Mouse (Mus musculus) lung, embryonic 14.5 days (tissue): ENCODE results near the gene Wnk1. TPM values are rescaled to one million over a fixed set of nuclear protein-coding genes. Genes with fewer than 3 reads are reported as not detected.

ENCODE experiments used
- ATAC-seq: fragments of 200-750 bp; cut with Nextera tagmentation; 2 replicates; pipeline ENCODE4 v1.8.0; 2017; ENCODE audit warnings: mild to moderate bottlenecking, moderate TSS enrichment, moderate library complexity; ENCODE audit not compliant: insufficient read depth
- DNase-seq: peaks from one replicate; pipeline ENCODE4 v3.0.0-alpha.2; 2015
- H3K27ac ChIP-seq: fragments of 300-500 bp; sonication (generic); 2 replicates; pipeline ENCODE4 v1.5.1; 2014; ENCODE audit warnings: low read depth, mild to moderate bottlenecking, moderate library complexity
- H3K27me3 ChIP-seq: fragments of 300-500 bp; sonication (generic); 2 replicates; pipeline ENCODE4 v1.6.1; 2014; ENCODE audit warnings: low read length, control low read depth; ENCODE audit not compliant: insufficient read depth
- H3K36me3 ChIP-seq: fragments of 300-500 bp; sonication (generic); 2 replicates; pipeline ENCODE4 v1.6.1; 2014; ENCODE audit warnings: control low read depth; ENCODE audit not compliant: insufficient read depth
- H3K4me1 ChIP-seq: fragments of 300-500 bp; sonication (generic); 2 replicates; pipeline ENCODE4 v1.6.1; 2014; ENCODE audit warnings: antibody characterized with exemption, control low read depth; ENCODE audit not compliant: insufficient read depth
- H3K4me2 ChIP-seq: fragments of 300-500 bp; sonication (generic); 2 replicates; pipeline ENCODE4 v1.6.1; 2014; ENCODE audit warnings: mild to moderate bottlenecking
- H3K4me3 ChIP-seq: fragments of 300-500 bp; sonication (generic); 2 replicates; pipeline ENCODE4 v1.5.1; 2014; ENCODE audit warnings: low read depth, low read length
- H3K9ac ChIP-seq: fragments of 300-500 bp; sonication (generic); 2 replicates; pipeline ENCODE4 v1.6.1; 2014
- H3K9me3 ChIP-seq: fragments of 300-500 bp; sonication (generic); 2 replicates; pipeline ENCODE4 v1.6.1; 2016; ENCODE audit warnings: low read depth, low read length, control low read depth
- CTCF ChIP-seq: IDR thresholded peaks from 2 replicates; pipeline ENCODE4 v1.5.1; 2016; ENCODE audit warnings: antibody characterized with exemption, low read depth
- WGBS: fragments of 180-500 bp; shearing (Covaris S2); extraction: QIAGEN DNeasy Blood & Tissue Kit; methylation state at CpG from one replicate; pipeline ENCODE4 v1.1.7; 2014; 5-methylcytosine and 5-hydroxymethylcytosine counted together
- polyA plus RNA-seq: library from polyadenylated mRNA; unstranded; fragments of >200 nt; fragmentation: Nextera tagmentation; extraction: Ambion mirVana; gene quantifications from 2 replicates; pipeline ENCODE4 v1.2.1, GENCODE M21; 2014

Wnk1 gene
- polyA plus RNA-seq, 1 experiment from 2014 or later, result 66.3 TPM

GRCm38 (mm10) chr6:120022042-120022441 is 16.4 kb downstream of the Wnk1 start:
- no peak for TF ChIP-seq CTCF
- Histone ChIP-seq H3K4me1 (no peaks in the 10 kb centered on the region), H3K27me3 (no peaks in the 10 kb centered on the region), H3K9me3 (no peaks in the 10 kb centered on the region), H3K36me3 (0 out of 2 replicates have a peak, but pooled peaks cover 5% of the 10 kb centered on the region), H3K27ac (no peak overlapping the region), H3K4me3 (no peak overlapping the region), H3K4me2 (no peak overlapping the region), H3K9ac (no peak overlapping the region)
- 87% methylated on average over 3 of the region's 3 CpGs for WGBS
- DNase-seq, result no peak
- no peak for ATAC-seq

DNA sequence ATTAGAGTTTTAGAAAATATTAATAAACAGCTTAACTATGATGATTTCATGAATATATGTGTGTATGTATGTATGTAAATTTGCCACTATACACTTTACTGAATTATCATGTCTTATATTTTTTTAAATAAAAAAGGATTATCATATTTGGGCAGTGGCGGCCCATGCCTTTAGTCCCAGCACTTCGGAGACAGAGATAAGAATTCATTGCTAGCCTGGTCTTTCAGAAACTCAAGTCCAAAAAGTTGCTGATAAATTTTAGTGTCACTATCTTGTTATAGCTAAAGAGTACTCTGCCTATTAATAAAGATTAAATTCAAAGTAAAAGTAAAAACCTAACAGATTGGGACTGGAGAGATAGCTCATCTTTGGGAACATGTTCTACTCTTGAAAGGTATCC is 18.8 kb downstream of the Wnk1 start:
- Histone ChIP-seq H3K9ac (no peak overlapping the region), H3K27me3 (no peaks in the 10 kb centered on the region), H3K4me3 (no peak overlapping the region), H3K36me3 (no peaks in the 10 kb centered on the region), H3K27ac (no peak overlapping the region), H3K9me3 (no peaks in the 10 kb centered on the region), H3K4me2 (no peak overlapping the region), H3K4me1 (no peaks in the 10 kb centered on the region)
- DNase-seq, result no peak
- no peak for ATAC-seq
- TF ChIP-seq CTCF, result no peak
- 84% methylated on average over 2 of the region's 2 CpGs for whole genome bisulfite sequencing

GRCm38 (mm10) chr6:120013125-120013524 is 25.3 kb downstream of the Wnk1 start:
- H3K4me1 ChIP-seq, result no peaks in the 10 kb centered on the region
- DNase-seq (no peak), ATAC-seq (no peak)
- H3K36me3 ChIP-seq, result no peaks in the 10 kb centered on the region
- no peaks in the 10 kb centered on the region for H3K27me3 ChIP-seq
- no peak overlapping the region for H3K4me3 ChIP-seq
- no peak overlapping the region for H3K4me2 ChIP-seq
- no peaks in the 10 kb centered on the region for H3K9me3 ChIP-seq
- H3K27ac ChIP-seq, result no peak overlapping the region
- no peak for TF ChIP-seq CTCF
- WGBS, result 81% methylated on average over 1 of the region's 1 CpGs
- H3K9ac ChIP-seq, result no peak overlapping the region

DNA sequence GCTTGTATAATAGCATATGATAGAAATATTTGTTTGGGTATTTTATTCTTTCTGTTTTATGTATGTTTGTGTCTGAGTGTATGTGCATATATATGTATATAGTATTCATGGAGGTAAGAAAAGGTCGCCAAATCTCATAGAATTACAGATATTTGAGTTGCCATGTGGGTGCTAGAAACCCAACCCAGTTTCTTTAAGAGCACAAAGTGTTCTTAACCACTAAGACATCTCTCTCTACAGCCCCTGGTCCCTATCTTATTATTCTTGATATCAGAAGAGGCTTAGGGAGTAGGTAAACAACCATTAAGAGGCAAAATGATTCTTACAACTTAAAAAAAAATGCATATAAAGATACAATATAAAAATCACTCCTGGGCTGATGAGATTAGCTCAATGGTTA is 27.0 kb downstream of the Wnk1 start:
- Histone ChIP-seq H3K4me3 (no peak overlapping the region), H3K27ac (no peak overlapping the region), H3K27me3 (no peaks in the 10 kb centered on the region), H3K36me3 (no peaks in the 10 kb centered on the region), H3K4me1 (no peaks in the 10 kb centered on the region), H3K9ac (no peak overlapping the region), H3K4me2 (no peak overlapping the region), H3K9me3 (no peaks in the 10 kb centered on the region)
- ATAC-seq (no peak), DNase-seq (no peak)
- TF ChIP-seq CTCF, result no peak
- 78% methylated on average over 1 of the region's 1 CpGs for WGBS

DNA sequence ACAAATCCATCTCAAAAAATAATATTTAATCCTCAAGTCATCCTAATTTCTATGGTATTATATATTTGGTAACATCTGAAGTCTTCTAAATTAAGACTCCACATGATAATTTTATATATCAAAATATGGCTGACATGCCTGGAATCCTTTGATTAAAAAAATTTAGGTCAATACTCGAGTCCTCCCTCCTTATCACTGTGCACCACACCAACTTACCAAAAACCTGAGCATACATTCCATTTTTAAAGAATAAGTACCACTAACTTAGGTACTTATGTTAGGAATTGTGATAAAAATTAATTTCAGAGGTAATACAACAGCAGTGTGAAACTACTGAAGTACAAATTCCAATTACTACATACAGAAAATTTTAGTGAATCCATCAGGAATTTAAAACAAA is 27.5 kb downstream of the Wnk1 start:
- Histone ChIP-seq H3K4me3 (no peak overlapping the region), H3K4me1 (no peaks in the 10 kb centered on the region), H3K4me2 (no peak overlapping the region), H3K9me3 (no peaks in the 10 kb centered on the region), H3K27me3 (no peaks in the 10 kb centered on the region), H3K36me3 (no peaks in the 10 kb centered on the region), H3K9ac (no peak overlapping the region), H3K27ac (no peak overlapping the region)
- ATAC-seq, result no peak
- WGBS, result 70% methylated on average over 1 of the region's 1 CpGs
- no peak for DNase-seq
- TF ChIP-seq CTCF, result no peak

DNA sequence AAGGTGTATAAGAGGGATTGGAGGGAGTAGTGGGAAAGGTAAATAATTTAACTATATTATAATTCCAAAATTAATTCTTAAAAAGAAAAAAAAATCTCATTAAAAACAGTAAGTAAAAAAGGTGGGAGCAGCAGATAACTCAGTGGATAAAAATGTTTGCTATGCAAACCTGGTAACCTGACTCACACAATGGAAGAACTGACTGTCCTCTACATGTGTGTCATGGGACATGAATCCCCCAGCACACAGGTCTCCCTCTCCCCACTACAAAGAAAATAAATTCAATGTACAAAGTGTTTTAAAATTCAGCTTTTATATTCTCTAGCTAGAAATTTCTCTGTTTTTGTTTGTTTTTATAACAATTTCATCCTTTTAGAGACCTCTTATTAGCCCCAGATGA is 27.9 kb downstream of the Wnk1 start:
- DNase-seq, result no peak
- no peak overlapping the region for H3K9ac ChIP-seq
- no peak overlapping the region for H3K4me2 ChIP-seq
- TF ChIP-seq CTCF, result no peak
- H3K27me3 ChIP-seq, result no peaks in the 10 kb centered on the region
- no peaks in the 10 kb centered on the region for H3K36me3 ChIP-seq
- H3K4me1 ChIP-seq, result no peaks in the 10 kb centered on the region
- no peak overlapping the region for H3K4me3 ChIP-seq
- no peak for ATAC-seq
- no peaks in the 10 kb centered on the region for H3K9me3 ChIP-seq
- no peak overlapping the region for H3K27ac ChIP-seq

GRCm38 (mm10) chr6:120001718-120002117 is 36.8 kb downstream of the Wnk1 start:
- TF ChIP-seq CTCF, result peak; percentile 65

DNA sequence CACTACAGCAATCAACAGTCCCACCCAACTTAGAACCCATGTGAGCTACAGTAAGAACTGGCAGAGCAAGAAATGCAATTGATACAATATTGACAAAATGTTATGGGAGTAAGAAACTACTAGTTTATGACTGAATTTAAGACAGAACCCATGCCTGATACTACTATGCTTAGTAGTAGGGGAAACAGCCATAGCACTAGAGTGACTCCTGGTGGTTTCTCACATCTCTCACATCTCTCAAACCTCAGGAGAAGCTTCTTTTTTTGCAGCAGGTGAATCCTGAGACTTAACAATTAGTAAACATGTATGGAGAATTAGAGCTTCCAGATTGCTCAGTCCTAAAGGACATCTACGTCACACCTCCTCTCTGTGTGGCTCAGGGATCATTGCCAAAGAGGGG is 42.0 kb downstream of the Wnk1 start:
- H3K27me3 ChIP-seq, result no peaks in the 10 kb centered on the region
- no peaks in the 10 kb centered on the region for H3K4me1 ChIP-seq
- no peak for TF ChIP-seq CTCF
- H3K4me2 ChIP-seq, result no peak overlapping the region
- no peak for ATAC-seq
- H3K9ac ChIP-seq, result no peak overlapping the region
- H3K27ac ChIP-seq, result no peak overlapping the region
- no peak for DNase-seq
- H3K9me3 ChIP-seq, result no peaks in the 10 kb centered on the region
- H3K36me3 ChIP-seq, result peaks cover 16% of the 10 kb centered on the region
- WGBS, result 77% methylated on average over 1 of the region's 1 CpGs
- no peak overlapping the region for H3K4me3 ChIP-seq

More at GRCm38 (mm10) chr6:120001718-120002117, 36.8 kb downstream of the Wnk1 start:
- no peak overlapping the region for H3K9ac ChIP-seq
- no peaks in the 10 kb centered on the region for H3K27me3 ChIP-seq
- ATAC-seq (no peak), DNase-seq (peak; percentile 80)
- peaks cover 16% of the 10 kb centered on the region; the same call in 1 of the 2 replicates for H3K36me3 ChIP-seq
- no peaks in the 10 kb centered on the region for H3K4me1 ChIP-seq
- H3K4me3 ChIP-seq, result no peak overlapping the region
- H3K4me2 ChIP-seq, result no peak overlapping the region
- H3K9me3 ChIP-seq, result no peaks in the 10 kb centered on the region
- no peak overlapping the region for H3K27ac ChIP-seq
